Mouse (Mus musculus): ENCODE measurements around the gene Zcchc24. TPM values are rescaled to one million over a fixed set of nuclear protein-coding genes. Genes with fewer than 3 reads are reported as not detected.

Zcchc24 gene
- polyA plus RNA-seq, 3 experiments from 2014 or later: 0.11 to 0.28 (median 0.23) TPM

DNA sequence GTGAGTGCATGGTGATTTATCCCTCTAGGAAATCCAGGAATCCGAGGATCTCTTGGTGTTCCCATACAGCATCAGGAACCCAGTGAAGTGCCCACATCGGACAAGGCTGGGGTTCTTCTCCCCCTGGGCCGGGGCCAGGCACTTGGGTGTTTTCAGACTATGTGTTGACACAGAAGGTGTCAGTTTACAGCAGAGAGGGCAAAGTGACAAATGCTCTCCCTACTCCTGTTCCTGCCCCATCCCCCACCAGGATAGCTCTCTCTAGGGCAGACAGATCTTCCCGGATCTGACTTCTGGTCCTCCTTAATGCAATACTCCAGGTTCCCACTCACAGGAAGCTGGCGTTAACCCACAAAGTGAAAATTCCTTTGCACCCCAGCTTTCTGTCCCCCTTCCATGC is 5.3 kb upstream of the Zcchc24 start:
- no peak for ATAC-seq

DNA sequence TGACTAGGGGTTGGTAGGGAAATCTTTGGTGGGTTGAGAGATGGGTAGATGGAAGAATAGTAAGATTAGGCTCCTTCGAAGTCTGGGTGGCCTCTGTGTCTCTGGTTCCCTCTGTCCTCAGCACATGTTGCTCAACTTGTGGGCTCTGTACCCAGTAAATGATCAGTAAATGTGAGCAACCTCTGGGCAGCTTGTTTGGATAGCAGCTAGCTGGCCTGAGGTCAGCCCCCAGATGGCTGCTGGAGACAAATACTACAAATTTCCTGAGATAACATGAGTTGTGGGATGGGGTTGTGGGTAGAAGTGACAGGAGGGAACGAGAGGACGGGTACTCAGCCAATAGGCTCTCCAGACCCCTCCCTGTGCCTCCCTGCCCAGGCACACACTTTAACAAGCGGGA is 4.2 kb upstream of the Zcchc24 start:
- no peak for ATAC-seq

DNA sequence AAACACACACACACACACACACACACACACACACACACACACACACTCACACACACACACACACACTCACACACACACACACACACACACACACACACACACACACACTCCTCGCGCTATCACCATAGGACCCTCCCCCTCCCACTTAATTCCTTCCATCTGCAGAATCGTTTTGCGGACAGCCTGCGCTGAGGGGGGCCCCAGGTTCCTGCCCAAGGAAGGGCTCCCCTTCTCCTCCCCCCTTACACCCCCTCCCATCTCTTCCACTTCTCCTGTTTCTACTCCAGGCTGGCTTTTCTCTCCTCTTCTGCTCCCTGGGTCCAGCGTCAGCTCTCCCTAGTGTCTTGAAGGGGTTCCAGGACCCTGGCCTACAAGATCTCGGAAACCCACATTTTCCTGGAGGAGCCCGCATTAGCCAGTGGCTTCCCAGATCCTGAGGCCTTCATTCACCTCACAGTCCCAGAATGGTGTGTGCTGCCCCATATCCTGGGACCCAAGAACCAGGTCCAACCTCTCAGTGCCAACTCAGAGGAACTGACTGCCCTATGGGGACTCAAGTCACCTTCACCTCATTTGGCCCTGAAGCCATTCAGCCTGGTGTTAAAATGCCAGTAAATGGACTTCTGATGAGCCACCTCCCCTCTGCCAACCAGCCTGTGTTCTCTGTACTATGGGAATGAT is 927 bp upstream of the Zcchc24 start:
- ATAC-seq: no peak

DNA sequence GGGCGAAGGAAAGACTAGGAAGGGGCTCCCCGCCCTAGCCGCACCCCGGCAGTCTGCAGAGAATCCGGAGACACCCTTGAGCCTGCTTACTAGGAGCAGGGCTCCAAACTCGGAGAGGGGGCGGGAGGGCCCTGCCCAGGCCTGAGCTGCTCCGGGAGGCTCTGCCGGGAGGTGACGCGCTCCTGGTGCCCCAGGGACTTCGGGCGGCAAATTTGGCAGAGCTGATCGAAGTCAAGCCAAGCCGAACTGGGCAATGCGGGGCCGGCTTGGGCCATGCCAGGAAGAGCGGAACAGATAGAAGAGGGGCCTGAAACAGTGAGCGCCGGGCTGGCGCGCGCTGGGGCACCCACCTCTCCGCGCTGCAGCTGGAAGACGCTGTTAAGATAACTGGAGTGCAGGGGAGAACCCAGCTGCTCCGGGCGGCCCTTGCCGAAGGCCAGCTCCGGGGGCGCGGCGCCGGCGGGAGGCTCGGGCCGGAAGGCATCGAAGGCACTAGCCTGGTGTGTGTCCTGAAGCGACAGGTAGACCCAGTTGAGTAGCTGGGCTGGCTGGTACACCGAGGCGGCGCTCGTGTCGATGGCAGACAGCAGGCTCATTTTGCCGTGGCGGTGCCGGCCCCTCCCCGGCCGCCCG is 462 bp downstream of the Zcchc24 start:
- peak; percentile 55 for ATAC-seq

DNA sequence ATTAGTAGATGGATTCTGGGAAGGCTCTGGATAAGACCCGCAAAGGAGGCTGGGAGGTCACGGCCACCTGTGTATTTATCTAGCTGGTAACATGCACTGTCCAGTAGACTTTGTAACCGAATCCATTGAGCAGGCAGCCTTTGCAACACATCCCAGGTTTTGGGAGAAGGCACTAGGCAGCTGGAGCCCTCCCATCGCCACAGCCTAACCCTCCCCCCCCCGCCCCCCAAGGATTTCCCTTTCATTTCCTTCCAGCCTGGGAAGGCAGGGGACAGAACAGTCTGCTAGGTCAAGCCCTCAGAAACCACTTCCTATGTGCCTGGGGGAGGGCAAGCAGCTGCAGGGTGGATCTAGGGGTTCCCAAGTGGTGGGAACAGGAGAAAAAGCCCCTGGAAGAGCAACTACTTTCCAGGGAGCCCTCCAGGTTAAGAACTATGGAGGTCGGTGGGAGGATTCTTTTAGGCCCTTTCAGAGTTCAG is 1.1 kb downstream of the Zcchc24 start:
- ATAC-seq: no peak

DNA sequence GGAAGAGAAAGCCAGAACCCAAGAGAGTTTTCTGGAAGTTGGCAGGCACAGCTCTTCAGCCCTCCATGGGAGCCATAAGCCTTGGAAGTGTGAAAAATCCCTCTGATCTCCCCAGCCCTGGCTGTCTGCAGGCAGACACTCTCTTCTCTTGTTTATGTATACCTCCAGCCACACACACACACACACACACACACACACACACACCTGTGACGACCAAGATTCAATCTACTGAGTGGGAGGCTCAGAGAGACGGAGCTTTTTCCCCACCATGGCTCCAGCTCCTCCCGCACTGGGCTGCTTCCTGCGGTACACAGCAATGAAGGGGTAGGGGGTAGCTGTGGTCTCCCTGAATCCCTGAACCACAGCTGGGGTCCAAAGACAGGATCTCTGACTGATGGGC is 2.4 kb downstream of the Zcchc24 start:
- no peak for ATAC-seq

DNA sequence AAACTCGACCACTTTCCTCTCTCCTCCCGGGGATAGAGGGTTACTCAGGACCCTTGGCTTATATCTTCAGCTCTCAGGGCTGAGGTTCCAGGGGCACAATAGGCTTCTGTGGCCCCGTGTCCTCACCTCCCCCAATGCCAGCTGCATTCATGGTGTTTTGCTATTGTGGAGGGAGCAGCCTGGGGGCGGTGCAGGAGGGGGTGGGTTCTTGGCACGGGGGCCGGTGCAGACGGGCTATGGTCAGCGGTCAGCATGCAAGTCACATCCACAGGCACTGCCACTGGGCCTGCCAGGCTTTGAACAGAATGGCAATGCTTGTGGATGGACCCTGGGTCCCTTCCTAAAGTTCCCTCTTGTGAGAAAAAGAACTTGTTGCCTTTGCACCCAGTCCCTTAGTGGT is 2.9 kb downstream of the Zcchc24 start:
- ATAC-seq: no peak

DNA sequence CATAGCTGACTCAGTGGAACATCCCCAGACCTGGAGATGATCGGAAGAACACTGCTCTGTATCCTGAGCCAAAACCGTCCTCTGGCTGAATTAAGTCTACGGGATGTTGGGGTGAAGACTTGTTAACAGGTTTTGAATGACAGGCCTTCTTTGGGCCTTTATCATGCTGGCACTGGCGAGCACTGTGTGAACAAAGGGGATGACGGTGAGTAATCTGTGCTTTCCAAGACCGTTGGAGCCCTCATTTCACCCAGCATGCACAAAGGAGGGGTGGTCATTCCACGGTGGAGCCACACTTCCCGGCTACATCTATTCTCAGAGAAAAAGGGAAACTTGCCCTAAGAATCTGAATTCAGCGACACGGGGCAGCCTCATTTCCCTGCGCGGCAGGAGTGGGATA is 3.7 kb downstream of the Zcchc24 start:
- no peak for ATAC-seq

DNA sequence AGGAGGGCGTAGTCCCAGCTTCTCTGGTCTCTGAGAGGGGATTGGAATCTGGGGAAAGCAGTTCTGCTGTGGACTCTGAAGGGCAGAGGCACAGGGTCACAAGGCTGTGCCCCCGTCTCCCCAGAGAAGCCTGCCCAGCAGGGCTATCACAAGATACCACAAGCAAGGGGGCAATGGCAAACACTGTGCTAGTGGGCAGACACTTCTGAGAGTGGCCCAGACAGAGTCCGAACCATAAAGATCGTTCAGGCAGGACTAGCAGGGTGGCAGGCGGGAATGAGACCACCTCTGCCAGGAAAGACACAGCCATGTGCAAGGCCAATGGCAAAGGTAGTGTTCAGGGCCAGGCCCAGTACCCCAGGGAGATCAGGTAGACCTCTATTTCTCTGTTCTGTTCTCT is 7.7 kb downstream of the Zcchc24 start:
- no peak for ATAC-seq

DNA sequence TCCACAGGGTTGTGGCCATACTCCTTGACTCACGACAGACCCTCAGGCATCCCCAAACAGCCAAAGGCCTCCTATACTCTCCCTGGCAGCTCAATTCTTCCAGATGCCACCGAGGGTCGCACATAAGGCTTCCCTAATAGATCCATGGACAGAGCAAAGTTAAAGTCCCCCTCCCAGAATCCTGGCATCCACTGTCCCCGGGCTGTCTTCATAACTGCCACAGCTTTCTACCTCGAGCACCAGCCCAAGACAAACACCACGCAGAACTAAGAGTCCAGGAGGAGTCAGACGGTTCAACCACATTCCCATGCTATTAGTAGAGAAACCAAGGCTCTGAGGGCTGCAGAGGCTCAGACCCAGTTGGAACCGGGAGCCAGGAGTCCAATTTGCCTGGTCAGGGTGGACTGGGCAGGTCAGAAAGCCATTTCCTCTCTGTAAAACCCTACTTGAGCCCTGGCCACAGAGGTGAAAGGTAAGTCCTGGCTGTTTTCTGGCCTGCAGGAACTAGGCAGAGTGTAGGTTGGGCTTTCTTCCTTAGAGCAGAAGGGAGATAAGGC is 8.8 kb downstream of the Zcchc24 start:
- ATAC-seq: no peak

DNA sequence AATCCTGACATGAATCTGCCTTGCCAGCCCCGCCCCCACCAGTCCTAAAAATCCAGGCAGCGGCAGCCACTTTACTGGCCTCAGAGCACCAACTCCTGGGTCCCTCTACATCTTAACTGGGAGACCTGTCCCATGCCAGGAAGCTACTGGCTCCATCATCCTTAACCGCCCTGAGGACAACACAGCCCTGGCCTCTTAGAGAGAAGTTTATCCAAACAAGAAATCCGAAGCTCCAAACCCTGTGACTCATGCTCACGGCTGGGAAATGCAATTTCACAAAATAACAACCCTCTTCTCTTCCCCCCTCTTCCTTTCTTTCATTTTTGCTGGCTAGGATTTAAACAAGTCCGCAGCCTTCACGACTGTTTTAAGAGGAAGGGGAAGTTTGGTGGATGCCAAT is 9.3 kb downstream of the Zcchc24 start:
- ATAC-seq: no peak

DNA sequence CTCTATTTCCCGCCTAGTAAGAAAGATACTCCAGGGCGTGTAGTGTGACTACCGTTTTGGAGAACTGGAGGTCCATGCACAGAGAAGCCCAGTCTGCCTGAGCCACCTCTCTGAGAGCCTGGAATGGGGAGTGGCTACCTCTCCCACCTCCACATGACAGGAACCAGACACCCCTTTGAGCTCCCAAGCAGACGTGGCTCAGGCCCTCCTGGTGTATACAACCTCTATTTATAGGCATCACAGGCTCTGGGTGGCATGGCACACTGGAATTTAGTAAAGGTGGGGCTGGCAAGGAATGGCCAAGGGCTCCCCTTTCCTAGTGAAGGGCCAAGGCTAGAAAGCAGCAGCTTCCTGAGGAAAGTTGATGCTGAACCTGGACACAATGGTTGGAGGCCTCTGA is 10.9 kb downstream of the Zcchc24 start:
- ATAC-seq: no peak

DNA sequence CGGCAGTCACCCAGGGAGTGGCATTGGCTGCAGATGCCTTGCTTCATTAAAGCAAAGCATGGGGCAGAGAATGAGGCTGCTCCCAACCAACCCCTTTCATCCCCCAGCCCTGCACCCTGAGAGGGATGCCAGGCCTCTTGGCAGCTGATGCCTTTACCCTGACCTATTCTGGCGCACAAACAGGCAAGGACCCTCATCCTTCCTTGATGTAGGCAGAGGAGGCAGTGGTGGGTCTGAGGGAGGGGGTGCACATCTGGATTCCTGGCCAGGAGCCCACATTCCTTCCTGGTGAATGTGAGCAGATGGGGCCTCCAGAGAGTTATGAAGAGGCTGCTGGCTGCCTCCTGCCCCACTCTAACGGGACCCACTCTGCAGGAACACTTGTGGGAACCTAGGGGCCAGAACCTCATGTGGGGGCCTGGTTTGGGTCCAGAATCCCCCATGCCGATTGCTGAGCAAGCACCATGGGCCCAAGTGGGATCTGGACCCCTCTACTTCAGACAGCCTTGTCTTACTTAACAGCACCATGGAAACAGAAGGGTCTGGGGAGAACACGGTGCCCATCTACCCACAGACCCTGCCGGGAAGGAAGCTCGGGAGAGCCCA is 12.4 kb downstream of the Zcchc24 start:
- no peak for ATAC-seq

DNA sequence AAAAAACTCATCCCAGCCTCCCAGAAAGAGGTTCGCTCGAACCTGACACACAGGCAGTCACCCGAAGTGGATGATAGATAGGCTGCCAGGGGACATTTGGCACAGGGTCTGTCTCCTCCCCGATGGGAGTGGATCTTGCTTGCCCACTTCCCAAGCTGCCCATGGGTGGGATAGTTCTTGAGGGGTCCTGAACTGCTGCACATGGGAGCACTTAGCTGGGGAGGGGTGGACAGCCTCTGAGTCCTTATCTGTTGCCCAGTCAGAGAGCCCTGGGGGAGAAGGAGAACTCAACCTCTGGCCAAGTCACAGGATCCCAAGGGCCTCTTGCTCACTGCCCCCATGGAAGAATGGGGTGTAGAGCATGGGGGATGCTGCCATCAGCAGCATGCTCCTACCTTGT is 13.3 kb downstream of the Zcchc24 start:
- no peak for ATAC-seq

DNA sequence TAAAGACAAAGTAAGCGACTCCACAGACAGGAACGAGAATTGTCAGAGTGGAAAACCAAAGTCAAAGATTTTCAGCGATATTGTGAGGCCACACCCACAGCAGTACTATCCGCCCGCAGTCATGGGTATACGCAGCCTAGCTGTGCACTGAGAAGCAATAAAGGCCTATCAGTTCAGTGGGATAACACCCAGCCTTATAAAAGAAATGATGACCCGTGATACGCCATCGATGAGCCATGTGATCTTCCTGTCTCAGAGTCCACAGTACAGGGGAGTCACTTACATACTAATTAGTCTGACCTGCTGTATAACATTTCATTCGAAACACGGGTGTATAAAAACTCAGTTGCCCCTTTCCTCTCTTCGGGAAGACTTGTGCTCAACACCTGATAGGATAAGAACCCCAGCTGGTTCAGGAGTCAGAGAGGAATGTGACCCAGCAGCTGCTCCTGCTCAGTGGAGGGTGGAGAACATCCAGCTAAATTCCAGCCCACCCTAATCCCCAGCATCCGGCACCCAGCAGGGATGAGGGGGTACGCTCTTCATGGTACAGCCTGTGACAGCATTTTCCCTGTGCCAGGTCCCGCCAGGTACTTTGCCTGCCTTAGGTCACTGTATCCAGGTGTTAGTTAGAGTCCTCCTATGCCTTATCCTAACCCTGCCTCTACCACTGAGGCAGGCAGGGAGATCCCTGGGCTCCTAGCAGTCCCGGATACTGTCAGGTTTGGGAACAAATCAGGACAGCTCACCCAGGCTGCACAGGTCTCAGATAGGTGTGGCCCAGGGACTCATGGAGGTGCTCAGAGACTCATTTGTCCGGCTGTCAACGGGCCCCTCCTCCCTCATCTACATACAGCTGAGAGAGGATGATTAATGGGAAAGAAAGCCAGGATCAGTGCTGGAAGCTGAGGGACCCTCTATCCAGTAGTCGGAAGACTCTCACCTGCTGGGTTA is 14.0 kb downstream of the Zcchc24 start:
- no peak for ATAC-seq

DNA sequence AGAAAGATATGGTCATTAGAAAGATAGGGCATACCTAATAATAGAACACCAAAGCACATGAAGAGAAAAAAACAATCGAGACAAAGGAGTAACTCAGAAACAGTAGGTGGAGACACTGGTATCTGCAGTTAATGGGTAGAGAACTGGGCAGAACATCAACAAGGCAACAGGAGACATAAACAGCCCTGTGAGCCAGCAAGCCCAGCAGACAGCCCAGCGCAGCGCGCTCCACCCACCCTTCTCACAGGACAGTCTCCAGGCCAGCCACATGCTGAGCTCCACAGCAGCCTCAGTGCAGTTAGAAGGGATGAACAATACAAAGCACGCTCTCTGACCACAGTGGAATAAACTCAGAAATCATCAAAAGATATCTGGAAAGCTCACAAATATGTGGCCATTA is 15.8 kb downstream of the Zcchc24 start:
- ATAC-seq: no peak

DNA sequence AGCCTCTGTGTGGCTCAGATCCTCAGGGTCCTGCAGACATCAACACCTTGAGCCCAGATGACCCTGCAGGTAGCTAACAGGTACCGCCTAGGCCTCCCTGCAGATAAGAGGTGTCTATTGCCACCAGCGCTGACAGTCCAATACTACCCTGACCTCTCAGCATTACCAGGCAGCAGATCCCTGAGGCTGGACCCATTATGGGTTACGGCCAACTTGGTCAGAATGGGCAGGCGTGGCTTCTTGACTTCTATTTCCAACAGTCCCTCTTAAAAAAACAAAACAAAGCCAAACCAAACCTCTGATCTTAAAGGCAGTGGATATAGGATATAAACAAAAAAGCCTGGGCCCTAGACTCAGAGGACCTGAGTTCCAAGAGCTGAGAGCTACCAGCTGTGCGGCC is 17.8 kb downstream of the Zcchc24 start:
- ATAC-seq: no peak

DNA sequence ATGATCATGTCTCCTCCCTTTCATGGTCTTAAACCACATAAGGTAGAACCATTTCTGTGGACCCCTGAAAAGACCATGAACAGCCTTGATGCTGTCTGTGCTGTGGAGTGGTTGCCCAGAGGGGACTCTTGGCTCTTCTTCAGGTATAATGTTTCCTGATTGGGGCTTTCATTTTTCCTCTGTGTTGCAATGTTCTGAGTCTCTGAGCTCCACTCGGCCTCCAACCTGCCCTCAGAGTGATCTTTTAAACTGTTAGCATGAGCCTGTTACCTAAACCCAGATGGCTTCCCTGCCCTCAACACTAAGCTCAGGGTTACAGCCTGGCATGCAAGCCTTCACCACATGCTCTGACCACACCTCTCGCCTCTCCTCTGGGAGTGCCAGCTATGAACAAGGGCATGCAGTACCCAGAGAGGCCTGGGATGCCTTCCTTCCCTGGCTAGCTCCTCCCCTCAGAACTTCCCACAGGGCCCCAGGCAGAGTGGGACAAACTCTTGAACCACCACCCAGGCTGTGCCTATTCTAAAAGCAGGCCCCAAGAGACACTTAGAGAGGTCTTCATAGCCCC is 18.3 kb downstream of the Zcchc24 start:
- no peak for ATAC-seq

DNA sequence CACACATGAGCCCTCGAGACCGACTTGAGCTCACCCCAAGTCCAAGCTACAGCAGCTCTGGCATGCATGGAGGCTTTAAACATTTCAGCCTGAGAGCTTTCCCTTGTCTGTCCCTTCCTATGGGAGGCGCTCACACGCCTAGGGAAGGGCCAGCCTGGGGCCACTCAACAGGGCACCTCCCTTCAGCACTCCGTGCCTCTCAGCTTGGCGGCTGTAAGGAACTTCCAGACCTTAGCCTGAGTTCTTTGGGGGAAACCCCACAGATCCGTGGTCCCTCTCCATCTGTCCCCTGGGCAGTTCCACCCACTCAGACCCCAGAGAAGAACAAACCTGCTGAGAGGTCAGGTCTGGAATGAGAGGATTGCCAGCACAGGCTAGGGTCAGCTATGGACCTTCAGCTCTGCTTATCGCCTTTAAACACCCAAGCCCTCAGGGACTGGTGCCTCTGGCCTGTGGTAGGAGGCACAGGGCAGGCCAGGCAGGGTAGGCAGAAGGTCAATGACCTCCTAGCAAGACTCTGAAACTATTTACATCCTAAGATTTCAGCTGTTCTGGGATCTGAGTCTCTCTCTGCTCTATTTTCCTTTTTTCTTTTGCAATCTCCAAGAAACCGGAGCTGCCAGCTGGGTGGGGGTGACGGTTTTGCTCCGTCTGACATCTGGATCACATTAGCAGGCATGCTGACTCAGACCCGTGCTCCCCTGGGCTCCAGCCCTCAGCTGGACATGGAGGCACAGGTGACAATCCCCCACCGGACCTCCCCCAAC is 19.5 kb downstream of the Zcchc24 start:
- no peak for ATAC-seq

DNA sequence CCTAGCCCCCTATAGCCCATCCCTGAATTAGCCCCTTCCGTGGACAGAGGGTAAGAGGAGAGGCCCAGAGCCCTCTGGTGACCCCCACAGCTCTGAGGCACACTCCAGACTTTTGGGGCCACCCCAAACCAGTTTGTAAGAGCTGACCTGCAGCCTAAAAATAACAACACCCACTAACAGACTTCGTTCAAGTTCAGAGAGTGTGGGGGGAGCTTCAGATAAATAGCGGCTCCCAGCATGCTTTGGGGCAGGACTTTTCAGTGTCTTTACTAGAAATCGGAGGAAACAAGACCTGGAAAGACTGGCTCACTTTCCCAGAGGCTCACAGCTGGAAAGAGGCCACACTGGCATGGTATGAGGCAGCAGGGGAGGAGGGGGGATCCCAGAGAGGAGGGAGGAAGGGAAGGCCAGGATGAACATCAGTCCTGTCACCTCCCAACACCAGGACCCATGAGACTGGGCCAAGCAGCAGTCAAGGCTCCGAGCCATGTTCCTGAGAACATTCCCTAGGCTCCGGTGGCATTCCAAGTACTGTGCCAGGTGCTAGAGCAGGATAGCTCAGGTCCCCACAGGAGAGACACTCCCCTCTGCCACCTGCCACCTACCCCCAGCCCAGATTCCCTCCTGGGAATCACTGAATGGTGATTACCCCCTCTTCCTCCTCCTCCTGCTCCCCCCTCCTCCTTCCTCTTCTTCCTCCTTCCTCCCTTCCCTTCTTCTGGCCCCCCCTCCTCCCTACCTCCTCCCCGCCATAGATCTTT is 20.7 kb downstream of the Zcchc24 start:
- ATAC-seq: no peak
